Mouse (Mus musculus) C2C12 (cell line): ENCODE data around the gene Psme1.

Experiments used
- CEBPB ChIP-seq: IDR thresholded peaks from one replicate; pipeline ENCODE4 v1.6.1; 2011; ENCODE audit warnings: low read depth, mild to moderate bottlenecking, control low read depth, moderate library complexity
- CTCF ChIP-seq: IDR thresholded peaks from one replicate; pipeline ENCODE4 v1.5.1; 2011; ENCODE audit not compliant: control insufficient read depth, insufficient read depth, insufficient read length
- MAX ChIP-seq: IDR thresholded peaks from one replicate; pipeline ENCODE4 v1.6.1; 2011; ENCODE audit warnings: mild to moderate bottlenecking, control low read depth
- MYOD1 ChIP-seq: IDR thresholded peaks from one replicate; pipeline ENCODE4 v1.6.1; 2011; ENCODE audit warnings: low read depth; ENCODE audit not compliant: control insufficient read depth, insufficient read length
- MYOG ChIP-seq: IDR thresholded peaks from one replicate; pipeline ENCODE4 v1.6.1; 2011; ENCODE audit not compliant: control insufficient read depth, insufficient read length; ENCODE audit errors: extremely low read depth
- USF1 ChIP-seq: IDR thresholded peaks from one replicate; pipeline ENCODE4 v1.6.1; 2011; ENCODE audit warnings: low read depth, mild to moderate bottlenecking, control low read depth, moderate library complexity

DNA sequence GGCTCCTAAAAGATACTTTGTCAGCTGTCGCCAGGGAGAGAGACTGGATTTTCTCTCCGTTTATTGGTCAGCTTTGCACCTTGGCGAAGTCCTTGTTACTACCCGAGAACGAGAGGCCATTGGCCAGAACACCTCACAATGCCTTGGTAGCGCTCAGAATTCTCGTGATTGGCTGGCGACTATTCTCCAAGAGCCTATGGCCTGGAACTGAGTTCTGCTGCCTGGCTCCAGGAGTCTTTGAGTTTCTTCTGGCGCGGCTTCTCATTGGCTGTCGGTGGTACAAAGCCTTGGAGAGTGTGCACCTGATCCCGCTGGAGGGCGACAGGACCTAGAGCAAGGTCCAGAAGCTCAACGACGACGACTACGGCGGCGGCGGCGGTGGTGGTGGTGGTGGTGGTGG, 39.9 kb downstream of the Psme1 start, which contains the start of gene Rec8:
- TF ChIP-seq MYOG = no peak
- TF ChIP-seq CTCF = no peak
- no peak for TF ChIP-seq MAX
- TF ChIP-seq USF1 = no peak
- TF ChIP-seq CEBPB = no peak
- TF ChIP-seq MYOD1 = no peak
